Mouse (Mus musculus) limb, embryonic 11.5 days (tissue): Measurements from ENCODE around the gene Ptgis. TPM values are rescaled to one million over a fixed set of nuclear protein-coding genes. Genes with fewer than 3 reads are reported as not detected.

Experiments used
- ATAC-seq: fragments of 200-750 bp; cut with Nextera tagmentation; 2 replicates; pipeline ENCODE4 v1.8.0; 2017; ENCODE audit warnings: low read depth; ENCODE audit not compliant: insufficient number of reproducible peaks, low FRiP score, low TSS enrichment
- DNase-seq: peaks from one replicate; pipeline ENCODE4 v3.0.0-alpha.2; 2015; ENCODE audit warnings: low spot score
- H3K27ac ChIP-seq: fragments of 300-500 bp; sonication (generic); replicated peaks from 2 replicates; pipeline ENCODE4 v1.5.1; 2014; ENCODE audit warnings: low read depth, mild to moderate bottlenecking, low read length
- H3K27me3 ChIP-seq: fragments of 300-500 bp; sonication (generic); 2 replicates; pipeline ENCODE4 v1.6.1; 2014; ENCODE audit warnings: mild to moderate bottlenecking, low read length, mixed read lengths; ENCODE audit not compliant: control insufficient read depth, insufficient read depth
- H3K36me3 ChIP-seq: fragments of 300-500 bp; sonication (generic); 2 replicates; pipeline ENCODE4 v1.6.1; 2014; ENCODE audit warnings: mild to moderate bottlenecking, low read length, moderate library complexity, mixed read lengths; ENCODE audit not compliant: control insufficient read depth, insufficient read depth
- H3K4me1 ChIP-seq: fragments of 300-500 bp; sonication (generic); 2 replicates; pipeline ENCODE4 v1.6.1; 2014; ENCODE audit warnings: low read length, mixed read lengths; ENCODE audit not compliant: control insufficient read depth, insufficient read depth
- H3K4me2 ChIP-seq: fragments of 300-500 bp; sonication (generic); 2 replicates; pipeline ENCODE4 v1.6.1; 2014; ENCODE audit warnings: low read depth, mild to moderate bottlenecking, moderate library complexity; ENCODE audit not compliant: severe bottlenecking
- H3K4me3 ChIP-seq: fragments of 300-500 bp; sonication (generic); 2 replicates; pipeline ENCODE4 v1.5.1; 2014; ENCODE audit warnings: low read depth, low read length
- H3K9ac ChIP-seq: fragments of 300-500 bp; sonication (generic); 2 replicates; pipeline ENCODE4 v1.6.1; 2014; ENCODE audit warnings: mild to moderate bottlenecking, low read length
- H3K9me3 ChIP-seq: fragments of 300-500 bp; sonication (generic); 2 replicates; pipeline ENCODE4 v1.6.1; 2016; ENCODE audit warnings: low read length; ENCODE audit not compliant: control insufficient read depth
- WGBS: fragments of 180-500 bp; shearing (Covaris S2); extraction: QIAGEN DNeasy Blood & Tissue Kit; methylation state at CpG from one replicate; pipeline ENCODE4 v1.1.7; 2014; 5-methylcytosine and 5-hydroxymethylcytosine counted together
- polyA plus RNA-seq: library from polyadenylated mRNA; unstranded; fragments of >200 nt; fragmentation: Nextera tagmentation; extraction: Ambion mirVana; gene quantifications from 2 replicates; pipeline ENCODE4 v1.2.1, GENCODE M21; 2014

Gene Ptgis
- polyA plus RNA-seq, 1 experiment from 2014 or later = 19.6 TPM

DNA sequence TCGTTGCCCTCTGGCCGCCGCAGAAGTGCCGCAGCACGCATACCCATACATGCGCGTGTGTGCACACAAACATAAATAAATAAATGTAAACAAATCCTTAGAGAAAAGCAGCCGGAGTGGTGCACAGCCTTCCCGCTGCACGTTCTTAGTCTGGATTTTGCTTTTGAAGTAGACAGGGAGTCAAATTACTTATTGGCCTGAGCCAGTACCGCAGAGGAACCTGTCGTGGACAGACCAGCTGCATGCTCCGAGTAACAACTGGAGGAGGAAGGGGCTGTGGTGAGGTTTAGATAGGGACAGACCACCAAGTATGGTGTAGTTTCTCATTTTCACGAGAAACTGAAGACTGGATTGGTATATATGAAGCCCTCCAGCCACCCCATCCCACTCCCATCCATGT is 6.6 kb downstream of the Ptgis start:
- Histone ChIP-seq H3K4me3 (no peak overlapping the region), H3K9ac (no peak overlapping the region), H3K27ac (0 out of 2 replicates have a peak overlapping the region, but pooled peaks have one; percentile 32), H3K36me3 (no peaks in the 10 kb centered on the region; the same call in 1 of the 2 replicates), H3K4me1 (peaks cover 17% of the 10 kb centered on the region), H3K9me3 (no peaks in the 10 kb centered on the region), H3K27me3 (no peaks in the 10 kb centered on the region), H3K4me2 (peak overlapping the region; percentile 31)
- peak; percentile 58 for DNase-seq
- WGBS = 26% methylated on average over 14 of the region's 14 CpGs
- no peak for ATAC-seq

DNA sequence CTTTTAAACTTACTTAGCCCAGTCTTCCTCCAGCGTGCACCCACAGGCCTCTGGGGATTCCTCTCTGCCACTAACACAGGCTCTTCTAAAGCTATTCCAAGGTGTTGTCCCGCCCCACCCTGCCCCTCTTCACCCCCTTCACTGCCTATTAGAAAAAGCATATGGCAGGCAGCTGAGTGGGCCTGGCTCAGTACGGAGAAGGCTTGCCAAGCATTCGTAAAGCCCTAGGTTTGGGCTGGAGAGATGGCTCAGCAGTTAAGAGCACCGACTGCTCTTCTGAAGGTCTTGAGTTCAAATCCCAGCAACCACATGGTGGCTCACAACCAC is 7.4 kb downstream of the Ptgis start:
- H3K27ac ChIP-seq = no peak overlapping the region
- WGBS = 60% methylated on average over 5 of the region's 5 CpGs
- H3K4me2 ChIP-seq = no peak overlapping the region
- H3K4me3 ChIP-seq = no peak overlapping the region
- H3K36me3 ChIP-seq = no peaks in the 10 kb centered on the region; the same call in 1 of the 2 replicates
- no peak overlapping the region for H3K9ac ChIP-seq
- ATAC-seq (no peak), DNase-seq (no peak)
- peaks cover 13% of the 10 kb centered on the region; the same call in 1 of the 2 replicates for H3K4me1 ChIP-seq
- no peaks in the 10 kb centered on the region for H3K9me3 ChIP-seq
- no peaks in the 10 kb centered on the region for H3K27me3 ChIP-seq

DNA sequence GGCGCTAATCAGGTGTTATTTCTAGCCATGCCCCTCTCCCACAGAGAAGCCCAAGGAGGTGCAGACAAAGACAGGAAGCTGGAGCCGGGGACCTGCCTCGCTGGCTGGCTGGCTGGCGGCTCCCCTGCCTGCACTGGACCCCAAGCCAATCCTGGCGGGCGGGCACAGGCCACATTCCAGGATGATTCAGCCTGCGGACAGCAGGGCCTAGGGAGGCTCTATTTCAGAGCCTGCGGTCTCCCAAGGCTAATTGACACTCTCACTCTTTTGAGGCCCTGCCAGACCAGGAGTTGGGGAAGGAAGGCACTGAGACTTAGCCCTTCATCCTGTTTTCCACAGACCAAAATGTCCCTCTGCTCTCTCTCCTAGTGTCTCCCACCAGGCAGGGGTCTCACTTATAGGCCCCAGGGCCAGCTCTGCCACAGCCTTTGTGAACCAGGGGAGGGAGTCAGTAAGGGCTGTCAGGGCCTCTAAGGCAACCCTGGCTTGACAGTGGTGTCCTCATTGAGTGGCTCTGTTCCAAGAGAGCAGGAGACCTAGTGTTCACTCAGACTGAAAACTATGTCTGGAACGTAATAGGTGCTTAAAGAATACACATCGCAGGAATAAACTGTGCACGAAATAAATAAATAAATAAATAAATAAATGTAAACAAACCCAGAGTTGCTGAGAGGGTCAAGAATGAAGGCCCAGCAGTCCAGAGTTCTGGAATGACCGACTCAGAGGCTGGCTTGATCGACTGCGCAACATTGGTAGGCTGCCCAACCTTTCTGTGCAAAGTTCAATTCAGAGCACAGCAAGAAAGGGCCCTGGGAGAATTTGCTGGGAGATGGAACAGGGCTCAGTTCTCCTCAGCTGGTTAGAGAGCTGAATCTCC is 8.0 kb downstream of the Ptgis start:
- H3K4me1 ChIP-seq = peaks cover 13% of the 10 kb centered on the region; the same call in 1 of the 2 replicates
- peak; percentile 27 for DNase-seq
- H3K36me3 ChIP-seq = no peaks in the 10 kb centered on the region; the same call in 1 of the 2 replicates
- no peaks in the 10 kb centered on the region for H3K27me3 ChIP-seq
- no peaks in the 10 kb centered on the region for H3K9me3 ChIP-seq
- H3K27ac ChIP-seq = no peak overlapping the region
- WGBS = 58% methylated on average over 14 of the region's 14 CpGs
- ATAC-seq = no peak
- H3K4me2 ChIP-seq = no peak overlapping the region
- no peak overlapping the region for H3K9ac ChIP-seq
- no peak overlapping the region for H3K4me3 ChIP-seq

DNA sequence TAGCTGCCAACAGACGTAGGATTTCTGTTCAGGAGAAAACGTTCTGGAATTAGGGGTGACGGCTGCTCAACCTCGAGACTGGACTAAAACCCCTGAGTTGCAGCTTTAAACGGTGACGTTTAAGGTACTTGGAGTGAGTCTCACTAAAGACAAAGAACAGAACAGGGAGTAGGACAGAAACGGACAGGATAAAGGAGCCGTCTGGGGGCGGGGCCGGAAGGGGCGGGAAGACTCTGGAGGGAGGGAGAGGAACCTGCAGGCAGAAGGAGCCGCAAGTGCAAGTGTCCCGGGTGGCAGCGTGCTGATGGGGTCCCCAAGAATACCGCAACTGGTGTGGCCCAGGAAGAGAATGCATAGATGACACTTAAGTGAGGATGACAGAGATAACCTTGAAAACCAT is 9.8 kb downstream of the Ptgis start:
- Histone ChIP-seq H3K4me3 (no peak overlapping the region), H3K9ac (no peak overlapping the region), H3K4me2 (no peak overlapping the region)

DNA sequence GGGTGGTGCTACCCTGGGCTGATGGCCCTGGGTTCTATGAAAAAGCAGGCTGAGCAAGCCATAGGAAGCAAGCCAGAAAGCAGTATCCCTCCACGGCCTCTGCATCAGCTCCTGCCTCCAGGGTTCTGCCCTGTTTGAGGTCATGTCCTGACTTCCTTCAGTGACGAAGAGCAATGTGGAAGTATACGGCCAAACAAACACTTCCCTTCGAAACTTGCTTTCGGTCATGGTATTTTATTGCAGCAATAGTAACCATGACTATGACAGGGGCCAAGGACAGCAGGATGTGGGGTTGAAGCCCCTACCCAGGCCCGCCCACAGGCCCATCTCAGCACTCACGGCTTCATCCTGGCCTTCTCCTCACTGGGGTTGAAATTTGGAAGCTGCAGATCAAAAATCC is 15.5 kb downstream of the Ptgis start:
- Histone ChIP-seq H3K4me3 (no peak overlapping the region), H3K36me3 (no peaks in the 10 kb centered on the region), H3K27ac (no peak overlapping the region), H3K4me1 (no peaks in the 10 kb centered on the region), H3K4me2 (no peak overlapping the region), H3K9ac (no peak overlapping the region), H3K27me3 (no peaks in the 10 kb centered on the region), H3K9me3 (no peaks in the 10 kb centered on the region)
- WGBS = 80% methylated on average over 7 of the region's 7 CpGs
- no peak for DNase-seq
- no peak for ATAC-seq

More for the DNA sequence above, 9.8 kb downstream of the Ptgis start:
- Histone ChIP-seq H3K27me3 (no peaks in the 10 kb centered on the region), H3K9me3 (no peaks in the 10 kb centered on the region), H3K4me1 (peaks cover 13% of the 10 kb centered on the region; the same call in 1 of the 2 replicates), H3K27ac (no peak overlapping the region), H3K36me3 (no peaks in the 10 kb centered on the region)
- ATAC-seq (no peak), DNase-seq (peak; percentile 57)
- 17% methylated on average over 15 of the region's 15 CpGs for WGBS

DNA sequence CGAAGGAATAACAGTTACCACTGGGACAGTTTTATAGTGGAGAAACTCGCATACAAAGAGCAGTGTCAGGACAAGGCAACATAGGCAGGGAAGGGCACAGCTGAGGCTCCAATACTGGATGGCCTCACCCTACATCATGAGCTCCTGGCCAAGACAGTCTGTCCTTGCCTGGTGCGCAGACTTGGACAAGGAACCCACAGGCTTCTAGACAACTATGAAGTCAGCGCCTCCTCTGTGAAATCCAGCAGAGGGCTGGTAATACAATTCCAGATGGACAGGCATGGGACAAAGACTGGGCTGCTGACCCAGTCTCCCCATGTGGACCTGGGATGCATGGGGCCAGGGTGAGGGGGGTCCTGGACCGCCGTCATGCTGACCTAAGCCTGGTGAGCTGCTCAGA is 16.2 kb downstream of the Ptgis start:
- no peak for DNase-seq
- H3K4me1 ChIP-seq = no peaks in the 10 kb centered on the region
- no peak for ATAC-seq
- H3K27ac ChIP-seq = no peak overlapping the region
- no peak overlapping the region for H3K9ac ChIP-seq
- 86% methylated on average over 6 of the region's 6 CpGs for WGBS
- no peaks in the 10 kb centered on the region for H3K27me3 ChIP-seq
- no peak overlapping the region for H3K4me3 ChIP-seq
- H3K9me3 ChIP-seq = no peaks in the 10 kb centered on the region
- no peaks in the 10 kb centered on the region for H3K36me3 ChIP-seq
- H3K4me2 ChIP-seq = no peak overlapping the region

DNA sequence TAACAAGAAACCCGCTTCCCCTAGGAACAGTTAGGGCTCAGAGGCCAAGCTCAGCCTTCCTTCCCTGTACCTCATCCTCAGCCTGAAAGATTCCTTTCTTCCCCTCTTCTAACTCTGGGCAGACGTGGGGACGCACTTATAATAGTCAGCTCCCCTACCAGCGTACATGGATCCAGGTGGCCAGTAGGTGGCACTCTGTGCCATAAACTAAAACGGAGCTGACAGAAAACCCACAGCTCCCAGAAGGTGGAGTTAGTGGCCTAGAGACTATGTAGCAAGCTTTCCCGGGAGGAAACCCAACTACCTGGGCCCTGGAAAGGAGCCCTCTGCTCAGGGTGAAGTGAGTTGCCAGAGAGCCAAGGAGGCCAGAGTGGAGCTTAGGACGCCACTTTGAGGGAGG is 18.3 kb downstream of the Ptgis start:
- Histone ChIP-seq H3K27ac (no peak overlapping the region), H3K9ac (no peak overlapping the region), H3K4me3 (no peak overlapping the region), H3K4me1 (no peaks in the 10 kb centered on the region), H3K36me3 (no peaks in the 10 kb centered on the region), H3K9me3 (no peaks in the 10 kb centered on the region), H3K27me3 (no peaks in the 10 kb centered on the region), H3K4me2 (no peak overlapping the region)
- ATAC-seq (0 out of 2 replicates have a peak, but pooled peaks have one; percentile 18), DNase-seq (peak; percentile 85)
- WGBS = 28% methylated on average over 7 of the region's 7 CpGs

DNA sequence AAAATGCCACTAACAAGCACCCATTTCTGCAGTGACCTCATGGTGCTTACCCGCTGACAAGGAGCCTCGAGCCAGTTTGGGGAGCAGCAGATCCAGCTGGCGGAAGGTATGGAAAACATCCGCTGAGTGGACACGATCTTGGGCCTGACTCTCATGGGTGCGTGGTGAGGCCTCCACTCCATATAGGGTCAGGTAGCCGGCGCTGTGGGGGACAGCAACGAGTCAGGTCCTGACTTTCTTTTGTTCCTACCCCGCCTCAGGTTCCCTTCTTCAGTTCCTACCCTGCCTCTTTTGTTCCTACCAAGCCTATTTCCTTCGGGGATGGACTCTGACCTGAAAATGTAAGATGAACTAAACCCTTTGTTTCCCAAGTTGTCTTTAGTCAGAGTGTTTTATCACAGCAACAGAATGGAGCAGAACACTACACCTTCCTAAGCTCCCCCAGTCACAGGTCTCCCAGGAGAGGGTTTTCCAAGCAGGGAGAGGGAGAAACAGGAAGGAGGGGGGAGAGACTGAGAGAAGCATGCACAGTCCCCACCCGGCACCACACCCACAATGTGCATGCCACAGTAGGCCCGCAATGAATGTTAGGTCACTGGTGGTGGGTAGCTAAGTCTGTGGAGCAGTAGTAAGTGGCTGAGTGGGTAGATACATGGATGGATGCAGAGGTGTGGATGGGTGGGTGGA is 19.1 kb downstream of the Ptgis start:
- no peaks in the 10 kb centered on the region for H3K9me3 ChIP-seq
- H3K9ac ChIP-seq = no peak overlapping the region
- no peak overlapping the region for H3K4me2 ChIP-seq
- ATAC-seq (no peak), DNase-seq (no peak)
- H3K27ac ChIP-seq = no peak overlapping the region
- 86% methylated on average over 13 of the region's 13 CpGs for WGBS
- no peak overlapping the region for H3K4me3 ChIP-seq
- H3K36me3 ChIP-seq = no peaks in the 10 kb centered on the region
- no peaks in the 10 kb centered on the region for H3K4me1 ChIP-seq
- H3K27me3 ChIP-seq = no peaks in the 10 kb centered on the region
